Mouse (Mus musculus) right cerebral cortex, postnatal 10 days (tissue): Measurements from ENCODE around the gene Mydgf.

Experiments
- DNase-seq, 2 experiments: peaks; one replicate each; pipeline ENCODE4 v3.0.0; 2021; ENCODE audit warnings: low spot score in 2 of 2

Gene Mydgf

GRCm38 (mm10) chr17:56183658-56184103 is at the start of gene Mydgf:
Gene Mydgf (minus strand): TSS chr17:56183920.
- DNase-seq: peak; percentile 97 to 98

- DNase-seq: no peak
These were observed 49.7 kb upstream of the Mydgf start for GRCm38 (mm10) chr17:56233389-56233788.

DNA sequence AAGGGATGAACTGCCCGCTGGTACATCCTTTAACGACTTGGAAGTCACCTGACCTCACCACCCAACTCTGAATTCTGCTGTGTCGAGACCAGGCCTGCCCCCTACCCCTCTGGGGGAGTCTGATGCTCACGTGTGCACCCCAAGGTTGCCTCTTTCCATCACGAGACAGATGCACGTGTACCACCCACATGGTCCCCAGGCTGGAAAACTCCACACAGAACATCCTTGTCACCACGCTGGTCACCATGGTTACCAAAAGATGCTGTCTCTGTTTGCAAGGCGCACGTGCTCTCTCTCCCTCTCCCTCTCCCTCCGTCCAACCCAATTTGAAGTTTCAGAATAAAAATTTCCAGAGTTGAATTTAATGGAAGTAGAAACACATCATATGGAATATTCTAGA is 46.2 kb upstream of the Mydgf start:
- peak; percentile 89 to 95 for DNase-seq

DNA sequence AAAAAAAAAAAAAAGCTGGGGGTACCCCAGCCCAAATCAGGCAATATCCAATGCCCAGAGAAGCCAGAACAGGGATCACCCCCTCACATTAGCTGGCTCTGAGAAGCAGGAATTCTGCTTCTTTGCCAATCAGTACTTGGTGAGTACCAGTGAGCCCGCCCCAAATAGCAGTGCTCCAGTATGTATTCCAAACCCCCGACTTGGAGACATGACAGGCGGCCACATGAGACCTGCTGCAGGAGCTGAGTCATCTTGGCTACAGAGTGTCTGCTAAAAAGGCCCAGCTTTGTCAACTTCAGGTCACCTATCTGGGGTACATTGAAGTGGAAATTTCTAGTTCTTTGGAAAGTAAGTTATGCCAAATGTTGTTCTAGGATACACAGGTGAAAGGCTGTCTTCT is 42.8 kb upstream of the Mydgf start:
- no peak for DNase-seq

DNA sequence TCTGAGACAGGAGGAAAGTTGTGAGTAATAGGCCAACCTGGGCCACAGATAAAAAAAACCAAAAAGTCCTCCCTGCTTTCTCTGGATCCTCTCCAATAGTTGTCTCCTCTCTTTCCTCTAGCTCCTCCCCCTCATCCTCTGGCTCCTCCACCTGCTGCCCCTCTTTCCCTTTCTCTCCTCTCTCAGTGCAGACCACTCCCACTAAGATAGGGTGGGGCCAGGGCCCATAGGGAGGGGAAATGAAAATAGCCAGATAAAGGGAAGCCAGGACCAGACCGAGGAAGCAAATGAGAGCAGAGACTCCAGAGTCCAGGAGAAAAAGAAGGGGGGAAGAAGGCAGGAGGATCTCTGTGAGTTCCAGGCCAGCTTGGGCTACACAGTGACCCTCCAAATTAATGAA is 41.2 kb upstream of the Mydgf start:
- no peak for DNase-seq

DNA sequence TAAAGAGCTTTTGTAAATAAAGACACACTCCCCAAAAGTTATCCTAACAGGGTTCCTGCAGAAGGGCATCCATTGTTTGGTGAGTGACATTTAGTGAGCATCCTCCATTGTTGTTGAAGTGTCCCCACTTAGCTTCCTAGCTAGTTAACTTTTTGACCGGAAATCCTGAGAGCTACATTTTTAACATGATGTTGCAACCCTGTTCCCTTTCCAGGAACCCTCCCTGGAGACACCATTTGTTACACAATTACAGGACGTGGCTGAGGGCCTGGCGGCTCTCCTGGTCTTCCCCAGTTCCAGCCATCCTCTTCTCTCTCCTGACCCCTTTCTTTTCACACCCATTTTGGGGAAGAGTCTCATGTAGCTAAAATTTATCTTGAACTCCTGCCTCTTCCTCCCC is 36.1 kb upstream of the Mydgf start:
- no peak for DNase-seq

DNA sequence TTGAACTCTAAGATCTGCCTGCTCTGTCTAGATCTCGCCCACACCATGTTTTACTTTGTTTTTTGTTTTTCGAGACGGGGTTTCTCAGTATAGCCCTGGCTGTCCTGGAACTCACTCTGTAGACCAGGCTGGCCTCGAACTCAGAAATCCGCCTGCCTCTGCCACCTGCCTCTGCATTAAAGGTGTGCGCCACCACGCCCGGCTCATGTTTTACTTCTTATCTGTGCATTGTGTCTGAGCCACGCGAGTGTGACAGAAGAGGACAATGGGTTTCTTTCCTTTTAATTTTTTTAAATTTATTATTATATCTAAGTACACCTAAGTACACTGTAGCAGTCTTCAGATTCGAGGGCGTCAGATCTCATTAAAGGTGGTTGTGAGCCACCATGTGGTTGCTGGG is 35.5 kb upstream of the Mydgf start:
- DNase-seq: no peak

GRCm38 (mm10) chr17:56218377-56219191 is 34.9 kb upstream of the Mydgf start, which contains the start of gene Dpp9:
Gene Dpp9 (minus strand): TSS chr17:56218905.
- DNase-seq: peak; percentile 95 to 97

DNA sequence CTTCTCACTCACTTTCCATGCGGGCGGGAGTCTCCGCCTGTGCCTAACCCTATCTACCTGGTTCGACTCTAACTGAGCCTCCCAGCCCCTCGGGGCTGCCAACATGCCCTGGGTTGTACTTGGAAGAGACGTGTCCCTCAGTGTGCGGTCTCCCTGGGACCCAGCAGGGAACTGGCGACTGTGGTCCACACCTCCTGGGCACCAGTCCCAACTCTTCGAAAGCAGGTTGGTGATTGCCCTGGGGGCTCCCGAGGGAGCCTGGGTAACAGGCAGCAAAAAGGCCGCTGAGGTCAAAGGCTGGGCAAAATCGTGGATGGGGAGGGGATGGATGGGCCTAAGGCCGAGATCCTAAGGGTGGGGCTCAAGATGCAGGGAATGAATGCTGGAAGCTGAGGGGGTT is 34.0 kb upstream of the Mydgf start:
- DNase-seq: peak; percentile 44 to 48

- no peak for DNase-seq
These were observed 30.5 kb upstream of the Mydgf start for GRCm38 (mm10) chr17:56214229-56214628.

- no peak for DNase-seq
These were observed 29.0 kb upstream of the Mydgf start for GRCm38 (mm10) chr17:56212676-56213075.

GRCm38 (mm10) chr17:56211090-56211489 is 27.4 kb upstream of the Mydgf start:
- DNase-seq: no peak

DNA sequence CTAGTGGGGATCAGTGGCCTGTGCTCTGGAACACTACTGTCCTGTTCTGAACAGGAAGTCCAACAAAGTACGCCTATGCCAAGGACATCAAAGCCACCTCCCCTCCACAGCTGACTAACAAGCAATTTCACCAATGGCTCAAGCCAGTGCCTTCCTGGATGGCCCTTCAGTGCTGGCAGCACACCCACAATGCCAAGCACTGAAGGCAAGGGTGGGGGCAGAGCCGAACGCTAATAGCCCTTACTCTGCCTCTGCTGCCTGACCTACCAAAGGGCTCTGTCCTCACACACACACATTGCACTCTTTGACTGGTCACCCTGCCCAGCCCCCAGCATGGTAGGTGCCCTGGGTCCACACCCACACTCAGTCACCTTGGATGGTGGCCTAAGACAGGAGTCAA is 25.1 kb upstream of the Mydgf start:
- no peak for DNase-seq

GRCm38 (mm10) chr17:56207963-56208530 is 24.3 kb upstream of the Mydgf start:
- no peak for DNase-seq

- no peak for DNase-seq
These were observed 23.4 kb upstream of the Mydgf start for GRCm38 (mm10) chr17:56206986-56207674.

DNA sequence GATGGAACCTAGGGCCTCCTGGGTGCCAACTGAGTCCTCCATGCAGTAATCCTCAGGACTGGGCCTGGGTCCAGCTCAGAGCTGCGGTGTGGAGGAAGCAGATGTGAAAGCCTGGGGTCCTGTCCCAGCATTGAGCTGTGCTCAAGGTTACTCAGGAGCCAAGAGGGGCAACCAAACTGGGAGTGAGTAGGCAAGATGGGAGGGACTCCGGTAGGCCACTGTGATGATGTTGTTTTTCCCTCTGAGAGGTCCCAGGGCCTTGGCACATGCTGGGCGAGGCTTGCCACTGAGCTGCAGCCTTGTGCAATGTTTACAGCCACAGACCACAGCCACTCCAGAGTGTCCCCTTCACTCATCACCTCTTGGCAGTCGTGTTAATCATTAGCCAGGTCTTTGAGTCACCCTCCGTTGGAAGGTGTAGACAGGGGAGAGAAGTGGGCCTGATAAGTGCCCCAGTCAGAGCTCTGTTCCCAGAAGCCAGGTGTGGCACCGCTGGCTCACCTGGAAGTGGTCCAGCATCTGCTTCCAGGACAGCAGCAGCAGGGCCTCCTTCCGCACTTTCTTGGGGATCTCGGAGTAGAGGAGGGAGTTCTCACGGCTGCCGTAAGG is 22.7 kb upstream of the Mydgf start:
- no peak for DNase-seq

DNA sequence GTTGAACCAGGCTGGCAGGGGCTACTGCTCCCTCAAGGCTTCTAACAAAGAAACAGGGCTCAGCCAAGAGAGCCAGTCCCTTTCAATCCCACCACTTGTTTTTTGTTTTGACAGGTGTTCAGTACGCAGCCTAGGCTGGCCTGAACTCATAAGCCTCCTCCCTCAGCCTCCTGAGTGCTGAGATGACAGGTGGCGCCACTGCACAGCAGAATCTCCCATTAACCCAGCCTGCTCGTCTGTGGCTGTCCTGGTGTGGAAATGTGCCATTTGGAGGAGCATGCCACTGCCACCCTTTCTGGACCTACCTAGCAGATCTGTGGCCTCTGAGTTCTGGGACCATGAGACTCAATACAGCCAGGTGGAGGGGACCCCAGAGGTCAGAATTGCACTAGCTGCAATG is 20.0 kb upstream of the Mydgf start:
- DNase-seq: no peak

DNA sequence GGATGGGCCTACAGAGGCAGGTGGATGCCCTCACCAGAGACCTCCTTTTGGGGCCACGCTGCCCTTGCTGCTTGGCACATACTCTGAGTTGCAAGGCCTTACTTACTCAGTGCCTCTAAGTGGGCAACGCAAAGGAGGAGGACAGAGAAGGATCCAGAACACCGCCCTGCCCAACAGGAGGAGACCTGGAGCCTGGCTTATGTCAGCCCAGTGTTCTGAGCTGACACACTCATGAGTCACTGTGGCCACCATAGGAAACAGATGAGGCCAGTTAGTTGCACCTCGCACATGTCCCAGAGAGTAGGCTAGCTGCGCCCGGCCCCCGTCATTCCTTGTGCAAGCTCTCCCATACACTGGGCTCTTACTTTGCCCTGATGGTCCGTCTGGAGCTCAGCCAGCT is 18.8 kb upstream of the Mydgf start:
- DNase-seq: no peak

DNA sequence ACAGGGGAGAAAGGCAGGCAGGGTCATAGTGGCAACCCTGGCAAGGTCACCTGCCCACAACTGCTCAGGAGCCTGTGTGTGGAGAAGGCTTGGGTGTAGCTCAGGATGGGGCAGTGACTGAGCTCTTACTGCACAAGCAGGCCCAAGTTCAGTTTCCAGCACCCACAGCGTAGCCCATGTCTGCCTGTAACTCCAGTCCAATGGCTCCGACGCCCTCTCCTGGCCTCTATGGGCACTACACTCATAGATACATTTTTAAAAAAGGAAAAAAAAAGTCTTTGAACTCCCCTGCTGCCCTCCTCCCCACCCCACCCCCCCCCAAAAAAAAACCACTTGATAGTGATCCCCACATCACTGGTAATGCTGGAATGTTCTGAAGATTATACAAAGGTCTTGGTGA is 17.9 kb upstream of the Mydgf start:
- DNase-seq: no peak

DNA sequence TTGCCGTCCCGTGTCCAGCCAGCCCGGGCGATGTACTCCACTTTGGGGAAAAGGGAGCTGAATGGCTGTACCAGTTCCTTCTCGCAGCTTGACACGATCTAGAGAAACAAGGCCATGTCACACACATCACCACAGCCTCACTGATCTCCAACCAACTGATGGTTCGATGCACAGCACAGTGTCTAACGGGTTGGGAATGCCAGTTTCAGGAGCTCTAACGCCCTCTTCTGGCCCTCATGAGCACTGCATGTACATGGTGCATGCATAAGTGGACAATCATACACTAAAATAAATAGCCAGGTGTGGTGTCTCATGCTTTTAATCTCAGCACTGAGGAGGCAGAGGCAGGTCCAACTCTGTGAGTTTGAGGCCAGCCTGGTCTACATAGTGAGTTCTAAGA is 16.9 kb upstream of the Mydgf start:
- DNase-seq: no peak

DNA sequence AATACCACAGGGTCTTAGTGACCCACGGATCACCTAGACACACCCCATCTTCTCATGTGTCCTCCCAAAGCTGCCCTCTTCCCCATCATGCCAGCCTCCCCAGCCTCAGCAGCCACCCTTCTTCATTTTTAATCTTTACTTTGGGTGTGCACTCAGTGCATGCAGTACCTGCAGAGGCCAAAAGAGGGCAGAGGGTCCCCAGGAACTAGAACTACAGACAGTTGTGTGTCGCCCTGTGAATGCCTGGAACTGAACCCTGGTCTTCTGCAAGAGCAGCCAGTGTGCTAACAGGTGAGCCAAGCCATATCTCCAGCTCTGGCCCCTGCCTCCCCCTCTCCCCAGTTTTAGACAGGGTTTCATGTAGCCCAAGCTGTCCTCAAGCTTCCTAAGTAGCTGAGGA is 13.1 kb upstream of the Mydgf start:
- DNase-seq: no peak

GRCm38 (mm10) chr17:56194765-56195164 is 11.0 kb upstream of the Mydgf start:
- DNase-seq: no peak
